Mouse (Mus musculus): ENCODE measurements at regions not wholly inside any gene's neighbourhood (a gene's known extent, or its start where the extent isn't known, plus 50 kb on each side); places are given as distances from the start of the nearest gene placed in this dataset.

DNA sequence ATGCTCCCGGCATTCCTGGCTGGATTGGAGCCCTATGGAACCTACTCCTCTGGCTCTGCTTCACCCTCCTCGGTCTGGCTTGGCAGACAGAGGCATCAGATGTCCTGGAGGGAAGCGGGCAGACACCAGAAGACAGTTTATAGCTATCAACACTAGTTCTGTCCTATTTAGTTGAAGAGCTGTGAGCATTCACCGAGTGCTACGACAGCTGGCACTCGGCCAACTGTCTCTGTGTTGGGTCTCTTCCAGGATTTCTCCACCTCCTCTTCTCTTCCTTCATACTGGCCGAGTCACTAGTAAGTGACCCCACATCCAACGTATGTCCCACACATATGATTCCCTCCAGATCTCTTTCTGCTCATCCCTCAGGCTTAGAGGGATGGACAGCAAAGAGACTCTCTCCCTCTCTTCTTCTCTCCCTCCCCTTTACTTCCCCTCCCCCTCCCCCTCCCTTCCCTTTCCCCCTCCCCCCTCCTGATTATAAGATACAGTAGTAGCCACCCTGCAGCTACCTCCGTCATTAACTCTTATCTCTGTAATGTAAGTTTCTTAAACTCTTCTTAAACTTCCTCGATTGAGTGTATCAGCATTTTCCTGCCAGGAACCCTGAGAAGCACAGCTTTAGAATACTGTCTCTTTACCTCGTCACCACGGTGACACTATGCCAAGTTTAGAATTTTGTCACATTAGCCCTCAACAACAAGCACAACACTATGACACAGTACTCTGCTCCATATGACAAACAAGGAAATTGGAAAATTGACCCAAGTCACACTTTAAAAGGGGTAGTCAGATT, 68.1 kb upstream of the Dab2 start:
- no peak for DNase-seq

DNA sequence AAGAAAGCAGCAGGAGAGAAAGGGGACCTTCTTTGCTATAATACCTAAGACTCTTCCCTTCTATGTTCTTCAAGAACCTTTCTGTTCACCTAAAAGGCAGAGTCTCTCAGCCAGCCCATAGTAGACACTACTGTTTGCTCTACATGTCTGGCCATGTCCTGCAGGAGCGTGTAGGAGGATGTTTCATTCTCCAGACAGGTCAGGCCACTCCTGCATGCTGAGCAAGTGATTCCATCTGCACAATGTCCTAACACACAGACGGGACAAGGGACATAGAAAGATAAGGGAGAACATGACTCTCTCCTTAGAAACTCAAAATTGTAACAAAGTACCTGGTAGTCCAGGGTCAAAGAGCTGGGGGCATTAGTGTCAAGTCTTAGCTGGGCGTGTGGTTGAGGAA, 66.0 kb upstream of the Dab2 start:
- no peak for DNase-seq

DNA sequence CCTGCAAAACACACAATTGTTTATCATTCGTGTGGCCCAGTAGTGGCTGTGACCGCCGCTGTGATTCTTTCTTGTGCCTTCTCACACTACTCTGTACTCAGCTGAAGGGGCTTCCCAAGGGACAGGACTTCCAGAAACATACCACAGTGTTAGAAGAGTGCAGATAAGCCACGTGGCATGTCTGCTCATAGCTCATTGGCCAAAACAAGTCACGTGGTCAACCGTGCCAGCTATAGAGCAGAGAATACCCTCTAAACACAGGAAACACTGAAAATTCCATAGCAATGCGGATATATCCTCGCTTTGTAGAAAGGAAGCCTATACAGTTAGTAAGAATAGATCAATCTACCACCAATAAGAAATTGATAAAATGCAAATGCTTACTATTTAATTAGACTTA, 63.0 kb upstream of the Dab2 start:
- DNase-seq: no peak

DNA sequence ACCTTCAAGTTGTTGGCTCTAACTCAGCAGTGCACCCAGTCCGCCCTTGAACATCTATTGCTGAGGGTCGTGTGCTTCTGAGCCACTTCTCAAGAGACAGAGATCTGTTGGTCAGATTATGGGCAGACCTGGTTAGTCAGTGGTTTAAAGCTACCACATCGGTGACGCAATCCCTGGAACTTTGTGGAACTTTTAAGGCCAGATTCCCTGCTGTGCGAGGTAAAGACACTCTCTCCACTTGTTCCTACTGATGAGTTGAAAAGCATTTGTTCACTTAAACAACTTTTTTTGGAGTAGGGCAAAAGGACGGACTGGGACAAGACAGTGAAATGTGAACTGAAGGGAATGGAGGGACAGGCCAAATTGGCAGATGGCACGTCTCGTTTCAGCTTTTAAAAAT, 61.9 kb upstream of the Dab2 start:
- no peak for DNase-seq

DNA sequence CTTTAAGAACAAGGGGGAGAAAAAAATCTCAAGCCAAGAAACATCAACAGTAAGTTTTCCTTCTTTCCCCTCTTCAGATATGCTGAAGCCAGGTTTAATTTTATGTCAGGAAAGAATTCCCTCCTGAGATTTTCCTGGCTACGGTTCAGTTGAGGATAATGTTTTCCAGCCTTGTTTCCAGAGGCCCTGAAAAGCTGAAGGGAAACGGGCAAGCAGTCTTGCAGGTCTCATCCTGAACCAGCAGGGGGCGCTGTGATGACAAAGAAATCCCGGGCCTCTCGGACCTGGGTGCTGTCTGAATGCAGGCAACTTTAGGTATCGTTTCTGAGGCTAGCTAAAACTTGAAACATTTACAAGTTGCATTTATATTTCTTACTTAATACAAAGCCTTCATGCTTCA, 61.5 kb upstream of the Dab2 start:
- peak; percentile 87 for DNase-seq

DNA sequence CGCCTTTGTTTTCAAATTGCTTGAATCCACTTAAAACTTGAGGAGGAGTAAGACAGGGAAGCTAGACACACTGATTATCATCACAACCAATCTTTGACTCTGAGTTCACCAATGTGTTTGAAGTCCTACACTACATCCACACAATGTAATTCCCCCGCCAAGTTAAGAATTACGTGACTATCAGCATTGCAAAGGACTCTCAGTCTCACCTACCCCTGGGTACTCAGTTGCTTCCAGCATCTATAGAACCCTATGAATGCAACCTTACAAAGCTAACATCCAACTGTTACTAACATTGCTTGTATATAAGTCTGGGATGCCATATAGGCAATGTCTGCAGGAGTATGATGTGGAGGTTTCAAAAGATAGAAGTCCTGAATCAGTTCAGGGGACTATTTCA, 60.8 kb upstream of the Dab2 start:
- no peak for DNase-seq

DNA sequence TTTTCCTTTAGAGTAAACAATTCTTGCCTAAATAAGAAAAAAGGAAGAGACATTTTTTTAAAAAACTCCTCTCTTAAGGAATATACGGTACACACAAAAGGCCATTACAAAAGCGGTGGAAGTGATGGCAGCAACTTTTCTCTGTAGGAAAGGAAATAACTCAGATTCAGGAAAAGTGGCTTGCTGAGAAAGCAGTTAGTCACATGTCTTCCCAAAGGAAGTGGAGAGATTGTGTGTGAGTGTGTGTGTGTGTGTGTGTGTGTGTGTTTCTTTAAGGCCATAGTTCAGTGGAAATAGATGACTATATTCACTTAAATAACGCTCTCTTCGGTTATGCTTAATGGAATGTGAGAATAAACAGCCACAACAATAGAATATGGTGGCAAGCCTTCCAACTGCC, 57.5 kb upstream of the Dab2 start:
- no peak for DNase-seq

DNA sequence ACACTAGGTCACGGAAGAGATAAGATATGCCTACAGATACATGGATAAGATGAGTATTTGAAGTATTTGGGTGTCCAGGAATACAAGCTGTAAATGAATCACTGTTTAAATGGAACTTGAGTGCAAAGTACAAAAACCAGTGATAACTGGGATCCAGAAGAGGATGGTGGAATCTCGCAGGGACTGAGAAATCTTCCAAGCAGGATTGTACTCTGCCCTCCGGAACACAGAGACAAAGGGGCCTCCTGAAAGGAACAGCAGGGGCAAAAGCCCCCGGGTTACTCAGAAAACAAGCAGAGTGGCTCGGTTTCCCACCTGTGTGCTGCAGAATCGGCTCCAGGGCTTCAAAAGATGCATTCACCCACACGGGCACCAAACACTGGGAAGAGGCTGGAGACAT, 55.2 kb upstream of the Dab2 start:
- DNase-seq: no peak

DNA sequence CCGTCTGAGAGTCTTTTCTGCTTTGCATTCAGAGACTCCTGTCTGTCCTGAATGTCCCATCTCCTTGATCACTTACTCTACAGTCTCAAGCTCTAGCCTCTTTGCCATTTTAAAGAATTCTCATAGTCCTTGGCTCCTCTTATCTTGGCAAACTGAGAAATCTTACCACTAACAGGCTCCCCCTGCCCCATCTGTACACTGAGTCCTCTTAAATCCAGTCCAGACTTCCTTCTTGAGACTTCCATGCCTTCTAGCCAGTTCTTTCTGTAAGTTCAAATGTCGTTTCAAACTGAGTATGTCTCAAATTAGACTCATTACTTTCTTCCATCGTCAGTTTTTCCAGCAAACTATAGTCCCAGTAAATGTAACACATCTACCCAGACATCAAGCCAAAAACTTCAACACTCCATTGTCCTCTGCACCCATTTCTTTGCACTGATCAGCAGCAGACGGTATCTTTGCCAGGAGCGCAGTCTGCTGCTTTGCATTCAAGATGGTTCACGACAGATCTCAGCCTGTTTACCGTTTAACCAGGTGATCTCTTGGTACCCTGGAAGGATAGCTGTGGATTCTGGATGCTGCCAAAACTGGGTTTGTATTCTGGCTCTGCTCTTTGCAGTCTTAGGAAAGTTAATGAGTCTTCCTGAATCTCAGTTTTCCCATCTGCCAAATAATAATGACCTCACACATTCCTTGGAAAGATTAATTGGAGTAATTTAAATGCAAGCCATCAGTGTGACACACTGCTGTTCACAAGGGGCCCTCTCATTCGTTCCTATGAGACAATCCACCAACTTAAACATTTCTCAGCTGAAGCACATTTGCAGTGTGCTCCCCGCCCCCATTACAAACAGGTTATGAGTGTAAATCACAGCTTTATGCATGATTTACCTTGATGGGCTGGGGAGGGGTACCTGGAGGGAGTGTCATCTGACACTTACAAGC, 53.4 kb upstream of the Dab2 start:
- DNase-seq: no peak

DNA sequence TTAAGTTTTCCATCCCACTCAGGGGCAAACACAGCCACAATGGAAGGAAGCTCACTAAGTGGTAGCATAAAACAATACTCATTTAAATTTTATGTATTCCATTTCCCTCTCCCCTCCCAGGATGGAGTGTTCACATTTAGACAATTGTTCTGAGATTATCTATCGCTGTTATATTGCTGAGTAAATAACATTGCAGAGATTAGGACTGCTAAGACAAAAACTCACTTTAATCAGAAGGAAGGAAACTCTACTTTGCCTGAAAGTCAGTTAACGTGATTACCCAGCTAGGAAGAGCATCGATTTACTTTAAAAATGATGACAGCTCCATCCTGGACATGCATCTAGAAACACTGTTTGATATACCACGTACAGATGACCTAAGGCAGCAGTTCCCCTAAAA, 51.1 kb upstream of the Dab2 start:
- no peak for DNase-seq
